Mouse (Mus musculus) intestine, embryonic 16.5 days (tissue): ENCODE data around the gene Fhad1. TPM values are rescaled to one million over a fixed set of nuclear protein-coding genes. Genes with fewer than 3 reads are reported as not detected.

ENCODE experiments used
- ATAC-seq: fragments of 200-750 bp; cut with Nextera tagmentation; 2 replicates; pipeline ENCODE4 v1.8.0; 2017; ENCODE audit warnings: moderate TSS enrichment, moderate library complexity
- H3K27ac ChIP-seq: fragments of 300-500 bp; sonication (generic); 2 replicates; pipeline ENCODE4 v1.5.1; 2014; ENCODE audit warnings: mild to moderate bottlenecking, low read length
- H3K27me3 ChIP-seq: fragments of 300-500 bp; sonication (generic); replicated peaks from 2 replicates; pipeline ENCODE4 v1.6.1; 2014; ENCODE audit warnings: low read length, control low read depth, mixed read lengths; ENCODE audit not compliant: control insufficient read depth, insufficient read depth
- H3K36me3 ChIP-seq: fragments of 300-500 bp; sonication (generic); 2 replicates; pipeline ENCODE4 v1.6.1; 2014; ENCODE audit warnings: low read length, control low read depth; ENCODE audit not compliant: control insufficient read depth, insufficient read depth
- H3K4me1 ChIP-seq: fragments of 300-500 bp; sonication (generic); 2 replicates; pipeline ENCODE4 v1.6.1; 2014; ENCODE audit warnings: low read length, control low read depth, mixed read lengths; ENCODE audit not compliant: control insufficient read depth, insufficient read depth
- H3K4me2 ChIP-seq: fragments of 300-500 bp; sonication (generic); 2 replicates; pipeline ENCODE4 v1.6.1; 2014; ENCODE audit warnings: low read depth, low read length, control low read depth
- H3K4me3 ChIP-seq: fragments of 300-500 bp; sonication (generic); 2 replicates; pipeline ENCODE4 v1.5.1; 2014; ENCODE audit warnings: mild to moderate bottlenecking, low read length
- H3K9ac ChIP-seq: fragments of 300-500 bp; sonication (generic); 2 replicates; pipeline ENCODE4 v1.6.1; 2014; ENCODE audit warnings: low read depth, low read length
- H3K9me3 ChIP-seq: fragments of 300-500 bp; sonication (generic); 2 replicates; pipeline ENCODE4 v1.6.1; 2016; ENCODE audit warnings: low read length, control low read depth; ENCODE audit not compliant: control insufficient read depth
- WGBS: fragments of 180-500 bp; shearing (Covaris S2); extraction: QIAGEN DNeasy Blood & Tissue Kit; methylation state at CpG from one replicate; pipeline ENCODE4 v1.1.7; 2014; 5-methylcytosine and 5-hydroxymethylcytosine counted together
- polyA plus RNA-seq: library from polyadenylated mRNA; unstranded; fragments of >200 nt; fragmentation: Nextera tagmentation; extraction: Ambion mirVana; gene quantifications from 2 replicates; pipeline ENCODE4 v1.2.1, GENCODE M21; 2015

The Fhad1 gene
- polyA plus RNA-seq, 1 experiment from 2014 or later = 2.3 TPM

DNA sequence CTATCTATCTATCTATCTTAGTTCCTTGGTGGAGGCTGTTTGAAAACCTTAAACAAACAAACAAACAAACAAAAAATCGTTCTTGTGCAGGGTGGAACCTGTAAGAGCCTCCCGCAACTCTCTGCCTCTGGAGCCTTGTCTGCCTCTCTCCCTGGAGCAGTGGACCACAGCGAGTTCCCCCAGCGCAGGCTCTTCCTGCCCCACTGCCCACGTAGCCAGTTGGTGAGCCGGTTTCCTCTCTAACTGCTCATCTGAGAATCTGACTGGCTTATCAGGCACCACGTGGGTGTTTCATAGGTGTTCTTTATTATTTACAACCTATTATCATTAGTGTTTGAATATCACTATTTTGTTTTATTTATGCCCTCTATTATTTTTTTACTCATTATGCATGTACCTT lies 31.6 kb upstream of the Fhad1 start:
- Histone ChIP-seq H3K27me3 (no peaks in the 10 kb centered on the region), H3K4me2 (peak overlapping the region; percentile 39), H3K9ac (peak overlapping the region; percentile 58), H3K36me3 (no peaks in the 10 kb centered on the region), H3K4me3 (peak overlapping the region; percentile 38), H3K4me1 (peaks cover 56% of the 10 kb centered on the region), H3K27ac (peak overlapping the region; percentile 63), H3K9me3 (no peaks in the 10 kb centered on the region)
- no peak for ATAC-seq
- WGBS = 72% methylated on average over 7 of the region's 7 CpGs

DNA sequence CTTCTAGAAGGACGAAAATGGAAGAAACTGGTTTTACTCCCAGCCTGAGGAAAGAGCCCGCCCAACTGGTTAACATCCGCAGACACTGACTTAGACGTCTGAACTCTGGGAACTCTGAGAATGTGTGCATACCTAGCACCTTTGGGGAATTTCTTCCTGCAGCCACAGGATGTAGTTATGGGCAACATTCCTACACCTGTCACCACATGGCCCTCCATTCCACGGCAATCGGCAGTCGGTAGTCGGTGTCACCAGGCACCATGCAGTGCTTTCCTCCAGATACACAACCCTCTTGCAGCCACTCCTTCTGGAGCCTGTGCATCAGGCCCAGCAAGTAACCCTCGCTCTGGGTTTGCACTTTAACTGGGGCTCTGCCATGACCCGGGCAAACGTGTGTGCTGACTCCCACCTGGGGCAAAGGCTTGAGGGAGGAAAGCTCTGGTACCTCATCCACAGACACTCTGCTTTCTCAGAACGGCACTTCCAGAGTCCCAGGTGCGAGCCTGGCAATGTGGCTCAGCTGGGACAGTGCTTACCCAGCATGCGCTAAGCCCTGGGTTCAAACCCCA lies 30.8 kb upstream of the Fhad1 start:
- peak overlapping the region; percentile 38 for H3K4me3 ChIP-seq
- no peaks in the 10 kb centered on the region for H3K9me3 ChIP-seq
- no peaks in the 10 kb centered on the region for H3K27me3 ChIP-seq
- H3K27ac ChIP-seq = peak overlapping the region; percentile 14
- peak overlapping the region; percentile 22 for H3K4me2 ChIP-seq
- H3K4me1 ChIP-seq = peaks cover 52% of the 10 kb centered on the region
- H3K36me3 ChIP-seq = no peaks in the 10 kb centered on the region
- 74% methylated on average over 14 of the region's 14 CpGs for WGBS
- H3K9ac ChIP-seq = peak overlapping the region; percentile 8
- ATAC-seq = no peak

DNA sequence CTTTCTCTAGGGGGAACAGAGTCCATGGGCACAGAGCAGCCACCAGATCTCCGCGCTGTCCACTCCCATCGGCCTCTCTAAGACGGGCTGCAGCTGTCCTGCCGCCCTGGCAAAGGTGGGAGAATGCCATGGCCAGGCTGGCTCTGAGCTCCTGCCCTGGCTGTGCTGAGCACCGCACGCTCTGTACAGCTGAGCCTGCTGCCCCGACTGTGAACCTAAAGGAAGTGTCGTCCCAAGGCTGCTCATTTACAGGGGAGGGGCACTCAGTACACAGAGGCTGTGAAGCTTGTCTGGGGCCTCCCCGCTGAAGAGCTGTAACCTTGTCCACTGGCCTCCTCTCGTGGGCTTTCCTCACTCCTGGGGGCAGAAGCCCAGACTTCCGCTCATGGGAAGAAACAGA lies 29.6 kb upstream of the Fhad1 start:
- Histone ChIP-seq H3K4me1 (peaks cover 44% of the 10 kb centered on the region), H3K9ac (peak overlapping the region; percentile 8), H3K27me3 (no peaks in the 10 kb centered on the region), H3K4me3 (peak overlapping the region; percentile 38), H3K36me3 (no peaks in the 10 kb centered on the region), H3K9me3 (no peaks in the 10 kb centered on the region), H3K4me2 (peak overlapping the region; percentile 22), H3K27ac (peak overlapping the region; percentile 14)
- ATAC-seq = peak; percentile 64
- 46% methylated on average over 12 of the region's 12 CpGs for WGBS

DNA sequence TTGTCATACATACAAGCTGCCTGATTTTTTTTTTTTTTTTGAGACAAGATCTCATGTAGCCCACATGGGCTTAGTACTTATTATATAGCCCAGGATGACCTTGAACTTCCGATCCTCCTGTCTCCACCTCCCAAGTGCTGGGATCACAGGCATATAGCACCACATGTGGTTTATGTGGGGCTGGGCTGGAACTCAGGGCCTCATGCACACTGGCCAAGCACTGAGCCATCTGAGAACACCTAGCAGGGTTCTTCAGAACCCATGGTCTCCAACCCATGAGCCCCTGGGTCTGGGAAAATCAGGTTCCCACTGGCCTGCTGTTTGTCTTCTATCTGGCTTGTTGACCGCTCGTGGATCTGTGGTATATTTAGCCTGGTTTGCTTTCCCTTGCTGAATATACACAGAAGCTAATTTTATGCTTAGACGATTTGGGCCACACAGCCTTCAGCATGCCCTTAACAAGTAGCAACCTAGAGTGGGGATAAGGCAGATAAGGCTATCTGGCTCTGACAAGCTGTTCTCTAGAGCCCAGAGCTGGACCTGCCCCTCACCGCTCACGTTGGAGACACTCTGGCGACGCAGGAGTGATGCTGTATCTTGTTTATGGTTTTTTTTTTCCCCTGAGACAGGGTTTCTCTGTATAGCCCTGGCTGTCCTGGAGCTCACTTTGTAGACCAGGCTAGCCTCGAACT lies 24.9 kb upstream of the Fhad1 start:
- Histone ChIP-seq H3K9ac (no peak overlapping the region), H3K27ac (peak overlapping the region; percentile 9; the same call in 1 of the 2 replicates), H3K27me3 (no peaks in the 10 kb centered on the region), H3K4me2 (no peak overlapping the region), H3K4me1 (peaks cover 27% of the 10 kb centered on the region), H3K9me3 (no peaks in the 10 kb centered on the region), H3K36me3 (0 out of 2 replicates have a peak, but pooled peaks cover 3% of the 10 kb centered on the region), H3K4me3 (no peak overlapping the region)
- ATAC-seq = no peak
- WGBS = 81% methylated on average over 9 of the region's 9 CpGs

DNA sequence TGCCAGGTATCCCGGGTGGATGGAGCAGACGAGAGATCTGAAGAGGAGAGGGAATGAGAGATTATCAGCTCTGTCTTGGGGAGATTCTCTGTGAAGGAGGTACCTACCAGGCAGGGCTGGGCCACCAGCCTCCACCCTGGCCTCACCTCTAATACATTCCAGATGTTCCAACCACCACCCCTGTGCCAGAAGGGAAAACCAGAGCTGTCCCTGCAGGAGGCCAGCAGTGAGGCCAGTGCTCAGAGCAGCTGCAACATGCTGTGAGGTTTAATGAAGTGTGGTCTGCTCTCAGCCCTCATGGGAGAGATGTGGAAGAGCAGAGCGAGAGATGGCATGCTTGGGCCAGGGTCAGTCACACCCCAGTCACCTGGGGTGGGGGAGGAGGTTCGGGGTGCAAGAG lies 23.0 kb upstream of the Fhad1 start:
- WGBS = 76% methylated on average over 4 of the region's 4 CpGs

DNA sequence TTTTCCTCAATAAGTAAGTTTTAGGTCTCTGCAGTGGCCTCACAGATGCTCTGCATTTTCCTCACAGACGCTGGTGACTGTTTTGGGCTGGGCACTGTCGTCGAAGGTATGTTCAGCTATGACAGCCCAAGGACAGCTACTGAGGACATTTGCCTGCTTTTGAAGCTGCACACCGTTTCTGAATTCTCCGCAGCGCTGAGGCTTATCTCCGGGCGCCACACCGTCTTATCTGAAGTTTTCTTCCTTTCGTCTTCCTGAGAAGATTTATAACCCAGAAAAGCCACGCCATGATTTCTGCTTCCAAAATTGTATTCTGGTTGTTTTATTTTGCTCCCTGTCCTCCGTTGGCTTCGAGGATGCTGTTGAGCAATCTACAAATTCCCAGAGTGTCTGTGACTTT lies 13.7 kb upstream of the Fhad1 start:
- Histone ChIP-seq H3K4me1 (no peaks in the 10 kb centered on the region; the same call in 1 of the 2 replicates), H3K9ac (no peak overlapping the region), H3K4me3 (no peak overlapping the region), H3K27me3 (no peaks in the 10 kb centered on the region), H3K36me3 (peaks cover 8% of the 10 kb centered on the region; the same call in 1 of the 2 replicates), H3K4me2 (no peak overlapping the region), H3K27ac (no peak overlapping the region), H3K9me3 (no peaks in the 10 kb centered on the region)
- no peak for ATAC-seq
- WGBS = 44% methylated on average over 13 of the region's 13 CpGs

More for the DNA sequence above, 23.0 kb upstream of the Fhad1 start:
- H3K9ac ChIP-seq = no peak overlapping the region
- no peak overlapping the region for H3K4me2 ChIP-seq
- no peaks in the 10 kb centered on the region for H3K27me3 ChIP-seq
- 0 out of 2 replicates have a peak, but pooled peaks cover 3% of the 10 kb centered on the region for H3K36me3 ChIP-seq
- peaks cover 9% of the 10 kb centered on the region for H3K4me1 ChIP-seq
- no peaks in the 10 kb centered on the region for H3K9me3 ChIP-seq
- H3K4me3 ChIP-seq = no peak overlapping the region
- H3K27ac ChIP-seq = no peak overlapping the region
- ATAC-seq = no peak

DNA sequence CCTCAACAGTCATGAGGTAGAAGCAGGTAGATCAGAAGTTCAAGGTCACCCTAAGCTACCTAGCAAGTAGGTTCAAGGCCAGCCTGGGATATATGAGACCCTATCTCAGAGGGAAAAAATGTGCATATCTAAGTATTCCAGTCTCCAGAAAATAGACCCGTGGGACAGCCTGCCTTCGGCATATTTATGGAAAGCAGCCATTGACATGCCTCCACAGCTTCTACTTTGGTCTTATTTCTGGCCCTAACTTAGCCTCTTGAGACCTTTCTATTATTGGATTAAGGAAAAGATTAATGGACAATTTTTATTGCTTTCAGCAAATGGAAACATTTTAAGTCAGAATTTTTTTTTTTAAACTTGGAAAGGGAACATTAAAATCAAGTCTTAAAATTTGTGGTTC lies 12.1 kb upstream of the Fhad1 start:
- ATAC-seq = no peak
- H3K27ac ChIP-seq = no peak overlapping the region
- no peaks in the 10 kb centered on the region for H3K27me3 ChIP-seq
- H3K9ac ChIP-seq = no peak overlapping the region
- peaks cover 2% of the 10 kb centered on the region; the same call in 1 of the 2 replicates for H3K4me1 ChIP-seq
- H3K9me3 ChIP-seq = no peaks in the 10 kb centered on the region
- no peak overlapping the region for H3K4me3 ChIP-seq
- WGBS = 79% methylated on average over 2 of the region's 2 CpGs
- H3K36me3 ChIP-seq = peaks cover 8% of the 10 kb centered on the region; the same call in 1 of the 2 replicates
- no peak overlapping the region for H3K4me2 ChIP-seq

DNA sequence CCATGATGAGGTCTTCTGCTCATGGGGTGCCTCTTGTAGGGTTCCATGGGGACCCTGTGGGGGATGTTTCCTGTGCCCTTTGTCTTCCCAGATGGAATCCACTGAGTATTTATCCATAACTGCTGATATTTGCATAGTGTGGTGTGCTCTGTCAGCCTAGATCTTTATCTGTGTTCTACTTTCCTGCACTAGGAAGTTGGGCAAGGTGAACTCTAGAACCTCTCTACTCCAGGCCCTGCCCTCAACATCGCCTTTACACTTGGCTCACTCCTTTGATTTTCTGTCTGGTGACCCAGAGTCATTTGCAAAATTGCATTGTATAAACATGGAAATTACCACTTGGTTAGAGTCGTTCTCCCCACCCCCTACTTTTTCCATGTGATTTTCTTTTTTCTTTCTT lies 9.7 kb upstream of the Fhad1 start:
- no peaks in the 10 kb centered on the region for H3K9me3 ChIP-seq
- no peak overlapping the region for H3K4me2 ChIP-seq
- H3K4me1 ChIP-seq = peaks cover 2% of the 10 kb centered on the region; the same call in 1 of the 2 replicates
- ATAC-seq = no peak
- H3K36me3 ChIP-seq = no peaks in the 10 kb centered on the region
- no peaks in the 10 kb centered on the region for H3K27me3 ChIP-seq
- no peak overlapping the region for H3K27ac ChIP-seq
- H3K4me3 ChIP-seq = no peak overlapping the region
- no peak overlapping the region for H3K9ac ChIP-seq
- WGBS = 86% methylated on average over 2 of the region's 2 CpGs

DNA sequence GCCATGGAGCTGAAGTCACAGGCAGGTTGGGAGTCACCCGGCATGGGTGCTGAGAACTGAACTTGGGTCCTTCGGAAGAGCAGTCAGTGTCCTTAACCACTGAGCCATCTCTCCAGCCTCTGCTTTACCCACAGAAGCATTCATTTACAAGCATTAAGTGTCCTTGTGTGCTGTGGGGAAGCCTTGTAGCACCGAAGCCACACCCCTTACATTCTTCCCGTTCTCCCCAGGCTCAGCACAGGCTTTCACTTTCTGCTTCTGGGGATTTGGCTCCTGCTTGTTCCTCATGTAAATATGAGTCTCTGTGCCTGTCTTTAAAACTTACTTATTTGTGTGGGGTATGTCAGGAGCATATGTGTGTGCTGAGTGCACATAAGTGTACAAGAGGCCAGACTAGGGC lies 8.3 kb upstream of the Fhad1 start:
- H3K4me2 ChIP-seq = no peak overlapping the region
- peak; percentile 32 for ATAC-seq
- 59% methylated on average over 4 of the region's 4 CpGs for WGBS
- H3K9ac ChIP-seq = no peak overlapping the region
- no peak overlapping the region for H3K27ac ChIP-seq
- no peaks in the 10 kb centered on the region for H3K27me3 ChIP-seq
- H3K4me3 ChIP-seq = no peak overlapping the region
- no peaks in the 10 kb centered on the region for H3K9me3 ChIP-seq
- H3K4me1 ChIP-seq = 0 out of 2 replicates have a peak, but pooled peaks cover 2% of the 10 kb centered on the region
- no peaks in the 10 kb centered on the region for H3K36me3 ChIP-seq
